Mouse (Mus musculus) heart, embryonic 10.5 days (tissue): ENCODE measurements around the gene Bard1. TPM values are rescaled to one million over a fixed set of nuclear protein-coding genes. Genes with fewer than 3 reads are reported as not detected.
A peak's percentile ranks its signal among the peaks of the same experiment; 100 is the strongest.

Source experiments
- DNase-seq: peaks from one replicate; pipeline ENCODE4 v3.0.0-alpha.2; 2017; ENCODE audit warnings: low spot score
- H3K27ac ChIP-seq: fragments of 300-500 bp; sonication (generic); 2 replicates; pipeline ENCODE4 v1.5.1; 2016; ENCODE audit warnings: mild to moderate bottlenecking
- H3K27me3 ChIP-seq: fragments of 300-500 bp; sonication (generic); 2 replicates; pipeline ENCODE4 v1.6.1; 2016; ENCODE audit warnings: mild to moderate bottlenecking; ENCODE audit not compliant: poor library complexity, insufficient read depth, severe bottlenecking
- H3K36me3 ChIP-seq: fragments of 300-500 bp; sonication (generic); 2 replicates; pipeline ENCODE4 v1.6.1; 2016; ENCODE audit warnings: mild to moderate bottlenecking, moderate library complexity
- H3K4me1 ChIP-seq: fragments of 300-500 bp; sonication (generic); 2 replicates; pipeline ENCODE4 v1.6.1; 2016; ENCODE audit warnings: mild to moderate bottlenecking
- H3K4me3 ChIP-seq: fragments of 300-500 bp; sonication (generic); 2 replicates; pipeline ENCODE4 v1.5.1; 2016; ENCODE audit warnings: mild to moderate bottlenecking, moderate library complexity
- H3K9me3 ChIP-seq: fragments of 300-500 bp; sonication (generic); 2 replicates; pipeline ENCODE4 v1.6.1; 2016; ENCODE audit warnings: mild to moderate bottlenecking, moderate library complexity
- WGBS: fragments of 180-500 bp; shearing (Covaris S2); methylation state at CpG from one replicate; pipeline ENCODE4 v1.1.7; 2016; 5-methylcytosine and 5-hydroxymethylcytosine counted together
- polyA plus RNA-seq: library from polyadenylated mRNA; unstranded; fragments of >200 nt; fragmentation: Nextera tagmentation; extraction: Ambion mirVana; gene quantifications from 2 replicates; pipeline ENCODE4 v1.2.1, GENCODE M21; 2016

Gene Bard1
- 1.8 and 2.0 TPM in 2 replicates for polyA plus RNA-seq

DNA sequence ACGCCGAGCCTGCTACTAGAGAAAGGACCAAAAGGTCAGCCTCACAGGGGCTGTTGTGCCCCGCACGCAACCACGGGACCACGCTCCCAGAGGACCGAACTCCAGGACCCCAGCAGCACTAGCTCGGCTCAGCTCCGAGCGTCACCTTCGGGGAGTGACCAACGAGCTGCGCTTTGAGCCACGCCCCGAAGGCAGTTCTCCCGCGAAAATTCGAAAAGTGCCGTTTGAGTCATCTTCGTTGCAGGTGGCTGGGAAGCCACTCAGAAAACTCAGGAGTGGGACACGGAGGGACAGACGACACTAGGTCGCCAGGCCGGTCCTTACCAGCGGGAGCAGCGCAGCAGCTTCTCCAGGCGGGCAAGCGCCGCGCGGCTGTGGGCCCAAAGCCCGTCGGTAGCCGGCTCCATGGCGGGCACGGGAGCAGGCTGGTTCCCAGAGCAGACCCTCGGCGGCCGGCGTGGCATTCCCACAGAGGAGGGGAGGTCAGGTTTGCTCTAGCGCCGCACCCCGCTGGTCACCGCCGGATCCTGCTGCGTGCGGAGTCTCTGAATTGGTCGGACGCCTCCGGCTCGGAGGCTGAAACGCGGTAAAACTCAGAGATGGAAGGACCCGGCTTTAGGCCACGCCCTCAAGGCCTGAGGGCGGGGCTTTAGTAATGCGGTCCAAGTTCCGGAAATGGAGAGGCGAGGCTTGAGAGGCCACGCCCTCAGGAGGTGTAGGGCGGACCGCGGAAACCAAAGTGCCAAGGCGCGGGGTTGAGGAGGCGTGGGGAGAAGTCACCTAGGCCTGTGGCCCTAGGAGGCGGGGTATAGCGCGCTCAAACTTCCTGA, at the start of gene Bard1:
TSS of gene Bard1 (minus strand) at position 803 of the 830 bp plus-strand sequence.
- peaks cover 14% of the 10 kb centered on the region for H3K4me1 ChIP-seq
- peak within 1 kb of the TSS; percentile 93 for H3K27ac ChIP-seq
- H3K9me3 ChIP-seq, result no peaks in the 10 kb centered on the region
- WGBS, result under 1% methylated on average over 69 of the region's 69 CpGs
- peak within 1 kb of the TSS; percentile 92 for H3K4me3 ChIP-seq
- DNase-seq, result peak; percentile 99
- H3K27me3 ChIP-seq, result no peaks in the 10 kb centered on the region
- H3K36me3 ChIP-seq, result no peaks in the 10 kb centered on the region

GRCm38 (mm10) chr1:71127171-71127570, 24.2 kb upstream of the Bard1 start:
- WGBS, result 79% methylated on average over 4 of the region's 4 CpGs
- Histone ChIP-seq H3K4me1 (no peaks in the 10 kb centered on the region), H3K9me3 (no peaks in the 10 kb centered on the region), H3K27ac (no peak overlapping the region), H3K27me3 (no peaks in the 10 kb centered on the region), H3K36me3 (no peaks in the 10 kb centered on the region), H3K4me3 (no peak overlapping the region)
- no peak for DNase-seq

- H3K27me3 ChIP-seq, result no peaks in the 10 kb centered on the region
- H3K36me3 ChIP-seq, result no peaks in the 10 kb centered on the region
- 83% methylated on average over 2 of the region's 2 CpGs for WGBS
- no peak overlapping the region for H3K4me3 ChIP-seq
- H3K9me3 ChIP-seq, result no peaks in the 10 kb centered on the region
- H3K27ac ChIP-seq, result no peak overlapping the region
- no peak for DNase-seq
- no peaks in the 10 kb centered on the region for H3K4me1 ChIP-seq
Measured at GRCm38 (mm10) chr1:71118511-71118910, 15.6 kb upstream of the Bard1 start.

DNA sequence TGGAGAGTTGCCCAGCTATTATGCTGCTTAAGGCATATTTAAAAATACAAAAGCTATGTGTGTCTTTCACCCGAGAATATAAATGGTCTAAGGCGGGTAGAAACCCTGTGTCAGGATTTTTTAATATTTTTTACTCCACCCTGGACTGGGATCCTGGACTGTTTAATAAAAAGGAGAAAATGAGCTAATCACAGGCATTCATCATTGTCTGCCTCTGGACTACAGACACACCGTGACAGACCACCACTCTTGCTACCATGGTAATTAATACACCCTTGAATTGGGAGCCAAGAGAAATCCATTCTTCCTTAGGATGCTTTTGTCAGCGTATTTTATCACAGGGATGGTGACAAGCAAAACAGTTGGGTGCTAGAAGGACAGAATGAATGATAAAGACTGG, 14.3 kb upstream of the Bard1 start:
- Histone ChIP-seq H3K4me3 (no peak overlapping the region), H3K27me3 (no peaks in the 10 kb centered on the region), H3K4me1 (no peaks in the 10 kb centered on the region), H3K36me3 (no peaks in the 10 kb centered on the region), H3K9me3 (no peaks in the 10 kb centered on the region), H3K27ac (no peak overlapping the region)
- DNase-seq, result no peak
- 73% methylated on average over 4 of the region's 4 CpGs for WGBS

GRCm38 (mm10) chr1:71115781-71116180, 12.8 kb upstream of the Bard1 start:
- DNase-seq, result no peak
- 89% methylated on average over 2 of the region's 2 CpGs for WGBS

GRCm38 (mm10) chr1:71109858-71110257, 6.9 kb upstream of the Bard1 start:
- Histone ChIP-seq H3K27ac (no peak overlapping the region), H3K36me3 (no peaks in the 10 kb centered on the region), H3K27me3 (no peaks in the 10 kb centered on the region), H3K4me1 (no peaks in the 10 kb centered on the region), H3K4me3 (no peak overlapping the region), H3K9me3 (no peaks in the 10 kb centered on the region)
- no peak for DNase-seq
- WGBS, result 85% methylated on average over 10 of the region's 10 CpGs

More at GRCm38 (mm10) chr1:71115781-71116180, 12.8 kb upstream of the Bard1 start:
- no peak overlapping the region for H3K27ac ChIP-seq
- no peaks in the 10 kb centered on the region for H3K4me1 ChIP-seq
- no peaks in the 10 kb centered on the region for H3K27me3 ChIP-seq
- no peaks in the 10 kb centered on the region for H3K36me3 ChIP-seq
- H3K4me3 ChIP-seq, result no peak overlapping the region
- H3K9me3 ChIP-seq, result no peaks in the 10 kb centered on the region

GRCm38 (mm10) chr1:71106127-71106526, 3.2 kb upstream of the Bard1 start:
- H3K9me3 ChIP-seq, result no peaks in the 10 kb centered on the region
- no peaks in the 10 kb centered on the region for H3K36me3 ChIP-seq
- no peaks in the 10 kb centered on the region for H3K27me3 ChIP-seq
- no peak for DNase-seq
- WGBS, result 90% methylated on average over 6 of the region's 6 CpGs
- no peak overlapping the region for H3K4me3 ChIP-seq
- no peaks in the 10 kb centered on the region; the same call in 1 of the 2 replicates for H3K4me1 ChIP-seq
- no peak overlapping the region for H3K27ac ChIP-seq

DNA sequence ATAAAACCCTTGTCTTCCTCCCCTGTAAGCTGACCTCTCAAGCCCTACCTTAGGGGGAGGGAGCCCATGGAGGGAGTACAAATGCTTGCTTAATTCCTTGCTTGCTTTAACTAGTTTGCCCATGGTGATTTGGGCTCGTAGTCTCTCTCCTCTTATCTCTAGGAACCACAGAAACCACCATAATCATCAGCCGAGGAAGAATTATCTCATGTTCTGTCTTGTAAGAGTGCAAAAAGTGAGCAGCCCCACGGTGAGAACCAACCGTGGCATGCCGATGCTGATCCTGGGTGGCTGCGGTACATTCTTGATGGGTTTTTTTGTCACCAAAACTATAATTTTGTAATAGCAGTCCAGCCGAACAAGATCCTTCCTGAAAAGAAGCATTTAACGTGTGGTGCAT, 2.8 kb upstream of the Bard1 start:
- Histone ChIP-seq H3K27ac (no peak overlapping the region), H3K9me3 (no peaks in the 10 kb centered on the region), H3K4me1 (no peaks in the 10 kb centered on the region; the same call in 1 of the 2 replicates), H3K4me3 (no peak overlapping the region), H3K27me3 (no peaks in the 10 kb centered on the region), H3K36me3 (no peaks in the 10 kb centered on the region)
- WGBS, result 79% methylated on average over 8 of the region's 8 CpGs
- DNase-seq, result no peak

DNA sequence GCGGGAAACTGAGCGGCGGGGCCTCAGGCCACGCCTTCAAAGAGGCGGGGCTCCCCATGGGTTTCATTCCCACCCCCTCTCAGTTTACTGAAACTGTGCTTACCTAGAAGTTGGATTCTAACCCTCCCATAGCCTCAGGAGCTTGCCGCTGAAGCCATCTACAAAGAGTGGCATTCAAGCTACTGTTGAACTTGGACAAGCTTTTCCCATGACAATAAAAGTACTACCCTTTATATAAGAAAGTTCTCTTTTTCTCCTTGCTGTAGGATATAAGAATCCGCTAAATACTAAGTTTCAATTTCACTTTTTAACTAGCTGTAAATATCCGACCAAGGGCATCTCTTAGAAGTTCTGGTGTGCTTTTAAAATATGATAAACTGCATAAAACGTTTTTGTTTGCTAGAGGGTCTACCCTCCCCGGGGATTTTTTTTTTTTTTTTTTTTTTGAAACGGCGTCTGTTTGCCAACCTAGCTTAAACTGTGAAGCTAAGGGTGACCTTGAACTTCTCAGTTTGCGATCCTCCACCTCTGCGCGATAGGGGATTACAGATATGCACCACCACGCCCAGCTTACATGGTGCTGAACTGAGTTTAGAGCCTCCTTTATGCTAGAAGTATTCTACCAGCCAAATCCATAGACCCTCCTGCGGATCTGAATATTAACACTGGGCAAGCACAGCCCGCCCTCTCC, 373 bp upstream of the Bard1 start:
- no peak for DNase-seq

DNA sequence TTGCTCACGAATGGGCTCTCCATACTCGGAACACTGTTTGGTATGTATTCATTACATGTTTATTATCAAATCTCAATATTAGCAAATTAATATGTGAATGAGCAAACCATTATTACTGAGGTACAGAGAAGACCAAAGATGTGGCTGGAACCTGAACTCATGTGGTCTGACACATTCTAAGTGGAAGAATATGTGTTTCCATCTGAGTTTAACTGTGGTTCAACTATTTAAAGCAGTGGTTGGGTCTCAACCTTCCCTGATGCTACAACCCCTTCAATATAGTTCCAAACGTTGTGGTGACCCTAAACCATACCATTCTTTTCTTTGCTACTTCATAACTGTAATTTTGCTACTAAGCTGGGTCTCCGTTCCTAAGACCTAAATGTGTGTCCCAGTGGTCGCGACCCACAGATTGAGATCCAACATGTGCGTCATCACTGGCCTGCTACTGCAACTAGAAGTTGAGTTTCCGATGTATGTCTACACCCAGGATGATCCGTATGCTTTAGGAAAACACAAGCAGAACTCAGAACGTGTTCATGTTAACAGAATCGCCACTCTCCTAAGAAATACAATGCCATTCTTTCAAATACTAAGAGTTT, 1.5 kb downstream of the Bard1 start:
- Histone ChIP-seq H3K4me1 (peaks cover 14% of the 10 kb centered on the region), H3K27me3 (no peaks in the 10 kb centered on the region), H3K4me3 (peak overlapping the region; percentile 92; the same call in 1 of the 2 replicates), H3K9me3 (no peaks in the 10 kb centered on the region), H3K27ac (peak overlapping the region; percentile 47; the same call in 1 of the 2 replicates), H3K36me3 (no peaks in the 10 kb centered on the region)
- no peak for DNase-seq
- 55% methylated on average over 11 of the region's 11 CpGs for WGBS

More for the DNA sequence above, 373 bp upstream of the Bard1 start:
- no peaks in the 10 kb centered on the region for H3K27me3 ChIP-seq
- 24% methylated on average over 18 of the region's 18 CpGs for WGBS
- H3K4me1 ChIP-seq, result peaks cover 14% of the 10 kb centered on the region
- no peaks in the 10 kb centered on the region for H3K9me3 ChIP-seq
- H3K36me3 ChIP-seq, result no peaks in the 10 kb centered on the region
- peak overlapping the region; percentile 93 for H3K27ac ChIP-seq
- H3K4me3 ChIP-seq, result peak overlapping the region; percentile 92

DNA sequence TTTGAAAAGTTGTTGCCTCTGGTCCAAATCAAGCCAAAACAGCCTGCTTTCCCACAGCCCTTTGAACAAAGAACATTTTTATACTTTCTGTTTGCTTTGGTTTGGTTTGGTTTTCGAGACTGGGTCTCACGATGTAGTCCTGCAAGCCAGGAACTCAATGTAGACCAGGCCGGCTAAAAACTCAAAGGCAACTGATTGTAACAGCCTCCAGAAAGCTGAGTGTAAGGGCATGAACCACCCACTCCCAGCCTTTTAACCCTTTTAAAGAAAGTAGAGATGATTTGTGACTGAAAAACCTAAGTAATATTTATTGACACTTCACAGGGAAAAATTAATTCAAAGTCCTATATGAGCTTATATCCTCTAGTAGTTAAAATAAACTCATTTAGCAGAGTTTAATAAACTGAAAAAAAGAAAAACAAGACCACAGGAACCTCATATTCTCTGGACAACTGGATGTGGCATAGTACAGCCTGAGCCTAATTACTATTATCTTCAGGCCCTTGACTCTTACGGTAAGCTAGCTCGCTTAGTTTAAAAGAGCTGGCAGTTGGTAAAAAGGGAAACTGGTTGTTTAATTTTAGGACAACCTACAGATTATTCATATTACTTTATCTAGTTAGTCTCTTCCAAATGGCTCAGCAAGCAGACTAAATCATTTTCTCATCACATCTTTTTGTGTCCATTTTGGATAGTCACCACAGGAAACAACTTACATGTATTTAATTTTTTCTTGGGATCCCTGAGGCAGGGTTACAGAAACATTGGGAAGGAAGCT, 2.2 kb downstream of the Bard1 start:
- Histone ChIP-seq H3K27ac (peak overlapping the region; percentile 72), H3K4me3 (peak overlapping the region; percentile 92; the same call in 1 of the 2 replicates), H3K4me1 (peaks cover 14% of the 10 kb centered on the region), H3K27me3 (no peaks in the 10 kb centered on the region), H3K36me3 (no peaks in the 10 kb centered on the region), H3K9me3 (no peaks in the 10 kb centered on the region)
- 67% methylated on average over 5 of the region's 5 CpGs for WGBS
- DNase-seq, result no peak

- Histone ChIP-seq H3K36me3 (no peaks in the 10 kb centered on the region; the same call in 1 of the 2 replicates), H3K27ac (peak overlapping the region; percentile 72), H3K4me3 (0 out of 2 replicates have a peak overlapping the region, but pooled peaks have one; percentile 18), H3K4me1 (peaks cover 14% of the 10 kb centered on the region), H3K27me3 (no peaks in the 10 kb centered on the region), H3K9me3 (no peaks in the 10 kb centered on the region)
- WGBS, result 24% methylated on average over 3 of the region's 3 CpGs
- peak; percentile 75 for DNase-seq
Measured at GRCm38 (mm10) chr1:71099945-71100515, 2.9 kb downstream of the Bard1 start.
